Mouse (Mus musculus) frontal cortex, adult (tissue): Measurements from ENCODE around the gene Otulinl.
A peak's percentile ranks its signal among the peaks of the same experiment; 100 is the strongest.

ENCODE experiments used
- ATAC-seq: cut with Nextera tagmentation; 2 replicates; pipeline ENCODE4 v1.9.2; 2017; ENCODE audit warnings: mild to moderate bottlenecking, moderate library complexity, mixed read lengths; ENCODE audit not compliant: low TSS enrichment

The Otulinl gene

DNA sequence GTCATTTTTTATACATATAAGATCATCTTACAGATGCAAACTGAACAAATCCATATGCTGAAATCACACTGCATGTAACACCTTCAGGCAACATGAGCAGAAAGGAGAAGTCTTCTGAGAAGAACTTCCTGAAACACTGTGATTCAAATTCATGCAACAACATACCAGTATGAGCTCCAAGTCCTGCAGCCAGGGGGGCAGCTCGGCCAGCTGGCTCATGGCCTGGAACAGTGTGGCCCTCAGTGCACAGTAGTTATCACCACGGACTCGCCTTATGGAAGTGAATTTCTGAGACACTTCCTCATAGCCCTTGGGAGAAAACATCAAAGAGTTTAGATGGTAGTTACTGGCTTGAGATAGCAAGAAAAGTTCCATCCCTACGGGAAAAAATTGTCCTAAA, 65.2 kb downstream of the Otulinl start:
- no peak for ATAC-seq

GRCm38 (mm10) chr15:27613255-27613654, 68.1 kb downstream of the Otulinl start:
- no peak for ATAC-seq

GRCm38 (mm10) chr15:27612533-27613221, 68.7 kb downstream of the Otulinl start:
- ATAC-seq: peak; percentile 70

- ATAC-seq: no peak
Observed at GRCm38 (mm10) chr15:27609554-27609953, 71.8 kb downstream of the Otulinl start.

- no peak for ATAC-seq
Observed at GRCm38 (mm10) chr15:27605252-27605651, 76.1 kb downstream of the Otulinl start.
